Mouse (Mus musculus) layer of hippocampus, postnatal 36 days (tissue): Measurements from ENCODE around the gene Mblac2. TPM values are rescaled to one million over a fixed set of nuclear protein-coding genes. Genes with fewer than 3 reads are reported as not detected.
A peak's percentile ranks its signal among the peaks of the same experiment; 100 is the strongest.

Source experiments
- DNase-seq, 2 experiments: peaks; one replicate each; pipeline ENCODE4 v3.0.0; 2022
- total RNA-seq, 2 experiments: library from RNA; stranded (reverse); gene quantifications; 2 replicates each; pipeline ENCODE4 v1.2.3; 2021

The Mblac2 gene
- total RNA-seq, 2 experiments from 2014 or later, result 20.2 to 23.1 TPM

GRCm38 (mm10) chr13:81740898-81741297, 29.8 kb downstream of the Mblac2 start:
- no peak for DNase-seq

DNA sequence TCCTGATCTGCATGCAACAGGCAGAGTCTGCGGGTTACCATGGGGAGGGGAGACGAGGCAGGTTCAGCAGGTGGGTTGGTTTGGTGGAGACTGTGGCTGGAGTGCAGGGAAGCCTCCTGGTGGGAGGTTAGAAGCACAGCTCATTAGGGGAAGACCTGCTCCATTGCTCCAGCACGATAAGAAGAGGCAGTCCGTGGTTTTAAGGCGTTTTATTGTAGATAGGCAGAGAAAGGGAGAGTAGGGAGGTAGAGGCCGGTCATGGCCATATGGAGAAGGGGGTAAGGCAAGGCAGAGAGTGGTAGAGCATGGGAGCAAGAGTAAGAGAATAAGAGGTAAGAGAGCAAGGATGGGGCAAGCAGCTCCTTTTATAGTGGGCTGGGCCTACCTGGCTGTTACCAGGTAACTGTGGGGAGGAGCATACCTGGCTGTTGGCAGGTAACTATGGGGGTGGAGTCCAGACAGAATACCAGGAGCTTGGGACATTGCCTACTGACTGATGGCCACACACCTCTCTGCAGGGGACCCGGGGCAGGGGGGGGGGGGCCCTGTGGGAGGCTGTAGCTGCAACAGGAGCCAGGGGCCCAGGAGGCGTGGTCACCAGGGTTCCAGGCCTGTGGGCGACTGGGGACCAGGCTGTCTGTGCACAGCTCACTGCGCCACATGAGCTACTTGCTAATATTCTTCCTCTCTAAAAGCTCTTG, 32.4 kb downstream of the Mblac2 start:
- DNase-seq, result no peak

DNA sequence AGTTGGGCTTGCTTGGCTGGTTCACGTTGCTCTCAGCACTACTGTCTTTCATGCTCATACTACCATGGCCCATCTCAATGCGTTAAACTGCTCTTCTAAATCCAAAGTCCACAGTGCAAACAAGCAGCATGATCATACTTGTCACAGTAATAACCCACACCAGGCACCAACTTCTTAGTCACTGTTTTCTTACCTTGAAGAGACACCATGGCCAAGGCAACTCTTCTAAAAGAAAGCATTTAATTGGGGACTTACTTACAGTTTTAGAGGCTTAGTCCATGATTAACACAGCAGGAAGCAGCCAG, 32.9 kb downstream of the Mblac2 start:
- DNase-seq, result no peak

DNA sequence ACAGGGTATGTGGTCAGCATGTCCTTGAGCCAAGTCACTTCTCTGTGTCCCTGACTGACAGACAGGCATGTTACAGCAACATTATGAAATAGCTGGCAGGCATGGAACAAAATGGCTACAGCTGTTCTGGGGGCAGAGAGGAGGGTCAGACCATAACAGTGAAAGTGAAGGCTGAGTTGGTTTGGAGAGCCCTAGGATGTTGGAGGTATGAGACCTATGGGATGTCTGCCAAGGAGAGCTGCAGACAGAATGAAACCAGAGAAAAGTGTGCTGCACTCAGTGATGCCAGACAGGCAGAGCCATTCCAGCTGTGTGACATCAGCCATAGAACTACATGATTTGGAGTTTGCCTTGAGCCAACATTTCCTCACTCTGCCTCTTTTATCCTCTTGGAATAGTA, 43.7 kb downstream of the Mblac2 start:
- DNase-seq, result no peak

DNA sequence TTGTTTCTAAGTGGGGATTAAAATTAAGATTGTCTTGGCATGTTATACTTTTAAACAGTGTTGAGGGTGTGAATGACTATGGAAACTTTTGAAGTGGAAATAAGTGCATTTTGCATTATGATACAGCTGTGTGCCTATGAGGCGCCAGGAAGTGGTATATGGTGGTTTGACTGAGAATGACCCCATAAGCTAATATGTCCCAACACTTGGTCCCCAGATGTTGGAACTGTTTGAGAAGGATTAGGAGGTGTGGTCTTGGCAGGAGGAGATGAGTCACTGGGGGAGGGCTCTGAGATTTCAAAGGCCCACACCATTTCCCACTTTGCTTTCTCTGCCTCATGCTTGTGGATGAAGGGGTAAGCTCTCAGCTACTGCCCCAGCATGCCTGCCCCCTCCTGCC, 44.2 kb downstream of the Mblac2 start:
- DNase-seq, result no peak

- DNase-seq, result no peak
These were observed 46.0 kb downstream of the Mblac2 start for GRCm38 (mm10) chr13:81757058-81757660.

DNA sequence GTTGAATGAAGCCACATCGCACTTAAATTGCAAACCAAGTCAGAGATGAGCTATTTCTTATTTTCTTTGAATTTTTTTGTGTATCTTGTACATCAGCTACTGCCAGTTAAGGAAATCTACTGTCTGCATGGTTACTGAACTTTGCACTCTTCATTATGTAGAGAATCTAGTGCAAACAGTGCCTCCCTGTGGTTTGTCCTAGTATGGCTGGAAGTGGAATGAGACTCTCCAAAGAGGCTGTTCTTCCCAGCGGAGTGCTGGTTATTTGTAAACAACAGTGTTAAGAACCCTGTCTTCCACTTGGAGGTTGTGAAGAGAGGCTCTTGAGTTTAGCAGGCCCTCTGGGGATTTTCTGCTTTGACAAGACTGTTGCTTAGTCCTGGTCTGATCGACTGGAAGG, 49.2 kb downstream of the Mblac2 start:
- no peak for DNase-seq

GRCm38 (mm10) chr13:81761566-81762186, 50.5 kb downstream of the Mblac2 start:
- DNase-seq, result no peak

DNA sequence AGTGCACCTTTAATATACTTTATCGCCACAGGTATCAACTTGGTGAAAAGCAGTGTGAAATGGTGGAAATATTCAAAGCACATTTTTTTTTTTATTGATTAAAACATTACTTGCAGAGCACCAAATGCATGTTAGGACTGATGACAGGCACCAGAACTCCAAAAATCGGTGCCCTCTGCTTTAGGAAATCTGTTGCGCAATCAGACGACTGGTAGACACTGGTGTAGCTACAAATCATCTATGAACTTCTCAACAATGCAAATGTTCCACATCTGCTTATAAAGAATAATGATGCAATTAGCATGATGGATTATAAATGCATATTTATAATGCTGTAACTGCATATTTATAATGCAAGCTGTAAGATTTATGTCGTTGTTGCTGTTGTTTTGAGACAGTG, 53.0 kb downstream of the Mblac2 start:
- no peak for DNase-seq

- peak; percentile 73 to 77 for DNase-seq
These were observed 56.0 kb downstream of the Mblac2 start for GRCm38 (mm10) chr13:81767038-81767659.

DNA sequence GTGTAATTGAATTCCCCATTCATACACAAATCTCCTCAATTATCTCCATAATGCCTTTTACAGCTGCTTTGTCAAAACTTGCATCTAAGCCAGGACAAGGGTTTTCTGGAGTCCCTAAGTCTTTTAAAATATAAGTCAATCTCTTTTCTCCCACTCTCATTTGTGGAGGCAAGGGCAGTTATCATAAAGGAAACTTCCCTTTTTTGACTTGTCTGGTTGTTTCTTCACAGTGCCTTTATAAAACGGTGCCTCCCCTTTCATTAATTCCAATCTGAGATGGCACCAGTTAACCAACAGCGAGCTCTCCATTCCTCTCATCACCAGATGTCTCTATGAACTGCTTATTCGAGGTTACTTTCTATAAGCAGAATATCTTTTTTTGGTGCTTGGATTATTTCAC, 65.1 kb downstream of the Mblac2 start:
- DNase-seq, result no peak

DNA sequence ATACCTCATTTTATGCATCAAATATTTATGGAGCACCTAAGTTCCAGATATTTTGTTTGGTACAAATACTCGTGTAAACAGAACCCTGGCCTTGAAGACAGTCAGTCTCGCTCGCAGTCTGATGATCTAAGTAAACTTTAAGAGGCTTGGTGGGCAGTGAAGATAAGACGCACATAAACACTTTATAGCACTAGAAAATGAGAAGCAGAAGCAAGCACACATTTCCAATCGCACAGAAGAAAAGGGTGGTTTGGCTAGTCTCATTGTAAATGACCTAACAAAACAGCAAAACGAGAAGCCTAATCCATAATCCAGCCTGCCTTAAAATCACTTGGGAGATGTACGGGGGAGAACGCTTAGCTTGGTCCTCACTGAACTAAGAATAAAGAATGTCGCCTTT, 71.3 kb downstream of the Mblac2 start:
- DNase-seq, result no peak

DNA sequence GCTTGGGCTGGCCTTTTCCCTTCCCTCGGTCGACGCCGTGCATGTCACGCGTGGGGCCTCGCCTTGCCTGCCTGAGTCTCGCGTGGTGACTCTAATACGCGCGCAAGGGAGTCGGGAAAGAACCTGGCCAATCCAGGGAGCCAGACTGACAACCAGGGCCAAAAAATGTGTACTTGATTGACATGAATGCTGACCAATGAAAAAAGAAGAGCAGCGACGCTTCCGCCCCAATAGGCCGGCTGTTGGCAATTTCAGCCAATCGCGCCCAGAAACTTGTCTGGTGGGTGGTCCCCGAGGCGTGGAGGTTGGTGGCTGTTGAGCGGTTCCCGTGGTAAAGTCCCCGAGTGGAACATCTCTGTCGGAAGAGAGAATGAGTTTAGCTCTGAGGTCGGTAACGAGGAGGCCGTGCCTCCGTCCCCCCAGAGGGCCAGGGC, 71.8 kb downstream of the Mblac2 start, which contains the start of gene Cetn3:
Cetn3 (plus strand) TSS at position 107 of the 434 bp plus-strand sequence.
- DNase-seq, result peak; percentile 90 to 92

GRCm38 (mm10) chr13:81783405-81784342, 72.5 kb downstream of the Mblac2 start:
- DNase-seq, result peak; percentile 95 to 96

- DNase-seq, result peak in 1 of 2 experiments; percentile 15
These were observed 74.8 kb downstream of the Mblac2 start for GRCm38 (mm10) chr13:81785766-81786480.

DNA sequence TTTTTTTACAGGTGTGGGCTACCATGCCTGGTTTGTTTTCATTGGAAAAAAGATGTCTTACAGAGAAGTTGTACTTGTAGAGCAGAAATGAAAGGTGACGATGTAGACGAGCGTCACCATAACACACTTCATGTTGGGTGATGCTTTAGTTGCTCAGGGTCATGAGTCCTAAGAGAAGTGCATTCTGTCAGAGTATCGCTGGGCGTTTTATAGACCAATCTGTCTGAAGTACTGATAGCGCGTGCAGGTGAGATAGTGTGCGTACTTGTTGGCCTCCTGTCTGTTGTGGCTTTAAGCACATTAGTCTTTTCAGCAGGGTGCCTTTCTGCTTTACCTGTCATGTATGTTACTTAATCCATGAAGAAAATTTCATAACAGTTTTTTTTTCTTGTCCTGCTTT, 79.0 kb downstream of the Mblac2 start:
- DNase-seq, result no peak

DNA sequence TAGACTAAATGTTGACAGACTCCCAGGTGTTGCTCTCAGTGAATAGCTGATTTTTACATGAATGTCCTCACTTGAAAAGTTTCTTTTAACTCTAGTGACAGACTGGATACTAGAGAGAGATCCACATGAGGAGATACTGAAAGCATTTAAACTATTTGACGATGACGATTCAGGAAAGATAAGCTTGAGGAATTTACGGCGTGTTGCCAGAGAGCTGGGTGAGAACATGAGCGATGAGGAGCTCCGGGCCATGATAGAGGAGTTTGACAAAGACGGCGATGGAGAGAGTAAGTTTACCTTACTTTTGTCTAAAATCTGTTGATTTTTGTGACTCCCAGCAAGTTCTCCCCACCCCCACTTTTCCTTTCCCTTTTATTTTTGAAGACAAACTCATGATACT, 80.7 kb downstream of the Mblac2 start:
- DNase-seq, result no peak

DNA sequence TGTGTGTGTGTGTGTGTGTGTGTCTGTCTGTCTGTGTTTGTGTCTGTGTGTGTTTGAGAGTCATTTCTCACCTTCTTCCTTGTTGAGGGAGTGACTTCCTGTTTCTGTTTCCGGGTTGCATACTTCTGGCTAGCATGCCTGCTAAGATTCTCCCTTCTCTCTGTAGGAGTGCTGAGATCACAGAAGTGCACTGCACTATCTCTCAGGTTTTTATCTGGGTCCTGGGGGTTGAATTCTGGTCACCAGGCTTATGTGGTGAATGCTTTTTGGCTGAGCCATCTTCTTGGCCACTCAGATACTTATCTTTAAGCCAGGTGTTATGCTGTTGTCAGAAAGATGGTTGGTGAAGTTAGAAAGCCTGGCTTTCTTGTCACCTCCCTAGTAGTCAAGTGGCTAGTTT, 82.7 kb downstream of the Mblac2 start:
- DNase-seq, result no peak

- no peak for DNase-seq
These were observed 90.0 kb downstream of the Mblac2 start for GRCm38 (mm10) chr13:81801121-81801520.
